ENCODE assay signal across 9 mouse cellular contexts in the genomic region with DNA sequence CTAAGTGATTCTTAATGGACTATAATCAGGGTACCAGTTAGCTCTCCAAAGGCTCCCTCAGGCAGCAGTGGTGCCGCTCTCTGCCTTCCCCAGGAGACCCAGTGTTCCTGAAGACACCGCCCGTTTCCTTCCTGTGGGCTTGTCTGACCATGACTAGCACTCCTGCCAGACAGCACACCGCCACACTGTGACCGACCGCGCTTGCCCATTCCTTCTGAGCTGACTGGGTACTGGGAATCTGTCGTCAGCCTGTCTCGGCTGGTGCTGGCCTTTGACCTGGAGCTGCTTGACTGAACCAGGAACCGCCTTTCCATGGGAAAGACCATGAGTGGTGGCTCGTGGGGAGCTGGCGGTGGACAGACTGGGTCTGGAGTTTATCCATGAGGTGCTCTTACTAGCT. TPM values are rescaled to one million over a fixed set of nuclear protein-coding genes. Genes with fewer than 3 reads are reported as not detected.
DNase-seq lines count a peak whose midpoint lies in the region; ATAC-seq lines count a peak whose summit lies in the region.
"Had no signal": no experiment of that assay in that cellular context is flagged by ENCODE, and none has a peak within 500 bp of the region (broad histone marks: within the 10 kb centered on the region; RNA-seq: fewer than 3 reads in every experiment).

No protein-coding gene starts in this region.

- no peak overlapping the region for H3K4me2 ChIP-seq in hindbrain, embryonic 14.5 days (replicated peaks)
- no peak overlapping the region for H3K4me2 ChIP-seq in kidney, embryonic 15.5 days
- H3K4me2 ChIP-seq: limb, embryonic 13.5 days had no signal

- no peak overlapping the region for H3K9ac ChIP-seq in hindbrain, embryonic 14.5 days
- H3K9ac ChIP-seq in kidney, embryonic 15.5 days, result no peak overlapping the region
- H3K9ac ChIP-seq: limb, embryonic 13.5 days had no signal

- no peak for ATAC-seq in hindbrain, embryonic 14.5 days (ENCODE audit: low FRiP score)
- ATAC-seq in kidney, embryonic 15.5 days (replicated peaks; ENCODE audit: low FRiP score), result peak; percentile 83

- WGBS in hindbrain, embryonic 10.5 days, result 54% methylated on average over 12 of the region's 12 CpGs
- 58% methylated on average over 12 of the region's 12 CpGs for WGBS in hindbrain, embryonic 14.5 days
- WGBS in embryonic facial prominence, embryonic 10.5 days, result 76% methylated on average over 12 of the region's 12 CpGs
- 44% methylated on average over 12 of the region's 12 CpGs for WGBS in kidney, embryonic 15.5 days

- no peaks in the 10 kb centered on the region for H3K9me3 ChIP-seq in hindbrain, embryonic 10.5 days
- no peaks in the 10 kb centered on the region for H3K9me3 ChIP-seq in hindbrain, embryonic 14.5 days (ENCODE audit: control insufficient read depth, low read length)
- H3K9me3 ChIP-seq in embryonic facial prominence, embryonic 10.5 days, result no peaks in the 10 kb centered on the region
- H3K9me3 ChIP-seq in kidney, embryonic 15.5 days (replicated peaks), result no peaks in the 10 kb centered on the region
- H3K9me3 ChIP-seq: limb, embryonic 13.5 days had no signal

- no peak overlapping the region for H3K27ac ChIP-seq in hindbrain, embryonic 10.5 days
- no peak overlapping the region for H3K27ac ChIP-seq in hindbrain, embryonic 14.5 days
- H3K27ac ChIP-seq in embryonic facial prominence, embryonic 10.5 days (replicated peaks), result no peak overlapping the region
- no peak overlapping the region for H3K27ac ChIP-seq in kidney, embryonic 15.5 days
- H3K27ac ChIP-seq: limb, embryonic 13.5 days had no signal

- no peaks in the 10 kb centered on the region for H3K4me1 ChIP-seq in hindbrain, embryonic 10.5 days (replicated peaks)
- no peaks in the 10 kb centered on the region for H3K4me1 ChIP-seq in hindbrain, embryonic 14.5 days (replicated peaks; ENCODE audit: control insufficient read depth, insufficient read depth, low read length)
- no peaks in the 10 kb centered on the region for H3K4me1 ChIP-seq in embryonic facial prominence, embryonic 10.5 days
- H3K4me1 ChIP-seq in kidney, embryonic 15.5 days, result peaks cover 7% of the 10 kb centered on the region; the same call in 1 of the 2 replicates
- H3K4me1 ChIP-seq: limb, embryonic 13.5 days had no signal

- peaks cover 86% of the 10 kb centered on the region for H3K36me3 ChIP-seq in hindbrain, embryonic 10.5 days
- peaks cover 81% of the 10 kb centered on the region for H3K36me3 ChIP-seq in hindbrain, embryonic 14.5 days (replicated peaks; ENCODE audit: control insufficient read depth, insufficient read depth)
- H3K36me3 ChIP-seq in embryonic facial prominence, embryonic 10.5 days (replicated peaks), result peaks cover 90% of the 10 kb centered on the region
- peaks cover 86% of the 10 kb centered on the region for H3K36me3 ChIP-seq in kidney, embryonic 15.5 days

- DNase-seq in hindbrain, embryonic 10.5 days (ENCODE audit: low spot score), result peak; percentile 30
- no peak for DNase-seq in hindbrain, embryonic 14.5 days (ENCODE audit: low spot score)
- peak; percentile 19 for DNase-seq in embryonic facial prominence, embryonic 10.5 days (ENCODE audit: low spot score)
- DNase-seq in lung, postnatal 25 days (ENCODE audit: low spot score), result peak; percentile 32
- DNase-seq in cerebellum, adult 18-20 months, result no peak
- no peak for DNase-seq in gastrocnemius, postnatal 25 days
- DNase-seq in cerebellum, postnatal 10 days, result no peak

- no peak overlapping the region for H3K4me3 ChIP-seq in hindbrain, embryonic 10.5 days
- no peak overlapping the region for H3K4me3 ChIP-seq in hindbrain, embryonic 14.5 days (replicated peaks; ENCODE audit: low read length)
- no peak overlapping the region for H3K4me3 ChIP-seq in embryonic facial prominence, embryonic 10.5 days
- no peak overlapping the region for H3K4me3 ChIP-seq in kidney, embryonic 15.5 days (replicated peaks)
- H3K4me3 ChIP-seq: limb, embryonic 13.5 days had no signal

- no peaks in the 10 kb centered on the region for H3K27me3 ChIP-seq in hindbrain, embryonic 10.5 days (ENCODE audit: insufficient read depth, poor library complexity, severe bottlenecking)
- H3K27me3 ChIP-seq in hindbrain, embryonic 14.5 days (ENCODE audit: control insufficient read depth, insufficient read depth, low read length), result no peaks in the 10 kb centered on the region
- H3K27me3 ChIP-seq in embryonic facial prominence, embryonic 10.5 days (replicated peaks; ENCODE audit: low read depth, poor library complexity, severe bottlenecking), result no peaks in the 10 kb centered on the region
- H3K27me3 ChIP-seq in kidney, embryonic 15.5 days, result no peaks in the 10 kb centered on the region
- H3K27me3 ChIP-seq: limb, embryonic 13.5 days had no signal

RNA-seq across cellular contexts. Expression of gene Nup50, which starts 16.9 kb away (rescaled TPM):
- 62.0 and 69.7 TPM in 2 replicates for polyA plus RNA-seq in hindbrain, embryonic 10.5 days (2016; fragmentation: Nextera tagmentation; extraction: Ambion mirVana)
- polyA plus RNA-seq in hindbrain, embryonic 14.5 days (2014; fragmentation: Nextera tagmentation; extraction: Ambion mirVana), result 24.2 and 25.3 TPM in 2 replicates
- polyA plus RNA-seq in embryonic facial prominence, embryonic 10.5 days (2016; fragmentation: Nextera tagmentation; extraction: Ambion mirVana), result 70.9 and 71.8 TPM in 2 replicates
- polyA plus RNA-seq in kidney, embryonic 15.5 days (2015; fragmentation: Nextera tagmentation; extraction: Ambion mirVana), result 41.1 and 42.9 TPM in 2 replicates
- 10 to 100 TPM; 13.3 TPM for total RNA-seq in gastrocnemius, postnatal 25 days (2021)

RNA-seq across cellular contexts. Expression of gene Gm29666, which starts 20.3 kb away (rescaled TPM):
- 0.90 and 1.2 TPM in 2 replicates for polyA plus RNA-seq in hindbrain, embryonic 10.5 days (2016; fragmentation: Nextera tagmentation; extraction: Ambion mirVana)
- 0.74 and 0.83 TPM in 2 replicates for polyA plus RNA-seq in hindbrain, embryonic 14.5 days (2014; fragmentation: Nextera tagmentation; extraction: Ambion mirVana)
- polyA plus RNA-seq in embryonic facial prominence, embryonic 10.5 days (2016; fragmentation: Nextera tagmentation; extraction: Ambion mirVana), result 1.1 TPM in 2 replicates
- 0.90 and 1.0 TPM in 2 replicates for polyA plus RNA-seq in kidney, embryonic 15.5 days (2015; fragmentation: Nextera tagmentation; extraction: Ambion mirVana)
- under 1 TPM; 0.08 to 0.20 TPM for total RNA-seq in gastrocnemius, postnatal 25 days (2021)

RNA-seq across cellular contexts. Expression of gene 5031439G07Rik, which starts 48.2 kb away (rescaled TPM):
- 11.2 and 12.1 TPM in 2 replicates for polyA plus RNA-seq in hindbrain, embryonic 10.5 days (2016; fragmentation: Nextera tagmentation; extraction: Ambion mirVana)
- polyA plus RNA-seq in hindbrain, embryonic 14.5 days (2014; fragmentation: Nextera tagmentation; extraction: Ambion mirVana), result 19.2 and 27.8 TPM in 2 replicates
- polyA plus RNA-seq in embryonic facial prominence, embryonic 10.5 days (2016; fragmentation: Nextera tagmentation; extraction: Ambion mirVana), result 8.3 and 9.3 TPM in 2 replicates
- 5.7 and 7.1 TPM in 2 replicates for polyA plus RNA-seq in kidney, embryonic 15.5 days (2015; fragmentation: Nextera tagmentation; extraction: Ambion mirVana)
- total RNA-seq in gastrocnemius, postnatal 25 days (2021), result 10 to 100 TPM; 38.9 to 56.7 TPM

Comparison
In these comparisons a context has a peak if more than half of its experiments do, and no peak if none do; other contexts are left out.
1. DNase-seq: peak in hindbrain, embryonic 10.5 days (single experiment), embryonic facial prominence, embryonic 10.5 days (single experiment) and lung, postnatal 25 days (single experiment); none in hindbrain, embryonic 14.5 days (single experiment), cerebellum, adult 18-20 months (0 of 2), gastrocnemius, postnatal 25 days (single experiment) and cerebellum, postnatal 10 days (0 of 2).